Mouse (Mus musculus) heart, embryonic 11.5 days (tissue): ENCODE measurements around the gene Olfr669. TPM values are rescaled to one million over a fixed set of nuclear protein-coding genes. Genes with fewer than 3 reads are reported as not detected.

Experiments used
- polyA plus RNA-seq: library from polyadenylated mRNA; unstranded; fragments of >200 nt; fragmentation: Nextera tagmentation; extraction: Ambion mirVana; gene quantifications from 2 replicates; pipeline ENCODE4 v1.2.1, GENCODE M21; 2014

The Olfr669 gene
- polyA plus RNA-seq, 1 experiment from 2014 or later, result not detected

Other genes with a start within 250 kb of the Olfr669 start
- gene Olfr661, start 247.7 kb upstream of the Olfr669 start, polyA plus RNA-seq, result not detected in 2 replicates
- gene Usp17le, start 156.8 kb upstream of the Olfr669 start, polyA plus RNA-seq, result not detected in 2 replicates
- gene Usp17lb, start 91.6 kb upstream of the Olfr669 start, polyA plus RNA-seq, result not detected in 2 replicates
- not detected in 2 replicates for gene Usp17la, start 77.2 kb upstream of the Olfr669 start, polyA plus RNA-seq
- not detected in 2 replicates for gene Olfr665, start 56.2 kb upstream of the Olfr669 start, polyA plus RNA-seq
- gene Olfr666, start 38.3 kb upstream of the Olfr669 start, polyA plus RNA-seq, result not detected in 2 replicates
- gene Olfr667, start 12.8 kb upstream of the Olfr669 start, polyA plus RNA-seq, result not detected in 2 replicates
- gene Olfr668, start 6.2 kb upstream of the Olfr669 start, polyA plus RNA-seq, result not detected in 2 replicates
- not detected in 2 replicates for gene Olfr670, start 28.4 kb downstream of the Olfr669 start, polyA plus RNA-seq
- not detected in 2 replicates for gene Olfr671, start 44.9 kb downstream of the Olfr669 start, polyA plus RNA-seq
- not detected in 2 replicates for gene Olfr672, start 67.8 kb downstream of the Olfr669 start, polyA plus RNA-seq
- not detected in 2 replicates for gene Olfr675, start 94.2 kb downstream of the Olfr669 start, polyA plus RNA-seq
- not detected in 2 replicates for gene Olfr676, start 98.5 kb downstream of the Olfr669 start, polyA plus RNA-seq
- not detected in 2 replicates for gene Olfr677, start 117.1 kb downstream of the Olfr669 start, polyA plus RNA-seq
- gene Olfr678, start 130.2 kb downstream of the Olfr669 start, polyA plus RNA-seq, result not detected in 2 replicates
- gene Olfr679, start 147.0 kb downstream of the Olfr669 start, polyA plus RNA-seq, result not detected in 2 replicates
- not detected in 2 replicates for gene Olfr680-ps1, start 158.6 kb downstream of the Olfr669 start, polyA plus RNA-seq
- not detected in 2 replicates for gene Olfr681, start 182.6 kb downstream of the Olfr669 start, polyA plus RNA-seq
- not detected in 2 replicates for gene Olfr683, start 212.8 kb downstream of the Olfr669 start, polyA plus RNA-seq
- gene Olfr684, start 229.4 kb downstream of the Olfr669 start, polyA plus RNA-seq, result not detected in 2 replicates